Mouse (Mus musculus) neural tube, embryonic 15.5 days (tissue): Measurements from ENCODE around the gene Mycl. TPM values are rescaled to one million over a fixed set of nuclear protein-coding genes. Genes with fewer than 3 reads are reported as not detected.

ENCODE experiments used
- ATAC-seq: fragments of 200-750 bp; cut with Nextera tagmentation; 2 replicates; pipeline ENCODE4 v1.8.0; 2017; ENCODE audit warnings: mild to moderate bottlenecking, moderate TSS enrichment, moderate library complexity; ENCODE audit not compliant: low FRiP score
- H3K27ac ChIP-seq: fragments of 300-500 bp; sonication (generic); replicated peaks from 2 replicates; pipeline ENCODE4 v1.5.1; 2015; ENCODE audit warnings: mild to moderate bottlenecking, inconsistent platforms
- H3K27me3 ChIP-seq: fragments of 300-500 bp; sonication (generic); replicated peaks from 2 replicates; pipeline ENCODE4 v1.6.1; 2015; ENCODE audit warnings: inconsistent platforms
- H3K36me3 ChIP-seq: fragments of 300-500 bp; sonication (generic); 2 replicates; pipeline ENCODE4 v1.6.1; 2015; ENCODE audit warnings: inconsistent platforms
- H3K4me1 ChIP-seq: fragments of 300-500 bp; sonication (generic); 2 replicates; pipeline ENCODE4 v1.6.1; 2015; ENCODE audit warnings: inconsistent platforms
- H3K4me2 ChIP-seq: fragments of 300-500 bp; sonication (generic); 2 replicates; pipeline ENCODE4 v1.6.1; 2015; ENCODE audit warnings: inconsistent platforms, mild to moderate bottlenecking, moderate library complexity
- H3K4me3 ChIP-seq: fragments of 300-500 bp; sonication (generic); replicated peaks from 2 replicates; pipeline ENCODE4 v1.5.1; 2015; ENCODE audit warnings: mild to moderate bottlenecking, inconsistent platforms
- H3K9ac ChIP-seq: fragments of 300-500 bp; sonication (generic); replicated peaks from 2 replicates; pipeline ENCODE4 v1.6.1; 2015; ENCODE audit warnings: mild to moderate bottlenecking, inconsistent platforms
- H3K9me3 ChIP-seq: fragments of 300-500 bp; sonication (generic); replicated peaks from 2 replicates; pipeline ENCODE4 v1.6.1; 2016; ENCODE audit warnings: inconsistent platforms
- WGBS: fragments of 180-500 bp; shearing (Covaris S2); methylation state at CpG from one replicate; pipeline ENCODE4 v1.1.7; 2015; ENCODE audit warnings: mixed read lengths; 5-methylcytosine and 5-hydroxymethylcytosine counted together
- polyA plus RNA-seq: library from polyadenylated mRNA; unstranded; fragments of >200 nt; fragmentation: Nextera tagmentation; extraction: Ambion mirVana; gene quantifications from 2 replicates; pipeline ENCODE4 v1.2.1, GENCODE M21; 2015

Mycl gene
- polyA plus RNA-seq, 1 experiment from 2014 or later, result 52.3 TPM

GRCm38 (mm10) chr4:122961589-122961988, 33.9 kb upstream of the Mycl start:
- Histone ChIP-seq H3K27me3 (no peaks in the 10 kb centered on the region; the same call in 1 of the 2 replicates), H3K9me3 (no peaks in the 10 kb centered on the region), H3K4me2 (peak overlapping the region; percentile 100), H3K9ac (no peak overlapping the region), H3K27ac (no peak overlapping the region), H3K4me3 (peak overlapping the region; percentile 59), H3K36me3 (no peaks in the 10 kb centered on the region), H3K4me1 (peaks cover 40% of the 10 kb centered on the region)
- ATAC-seq, result no peak
- 15% methylated on average over 6 of the region's 6 CpGs for WGBS

- H3K4me2 ChIP-seq, result no peak overlapping the region
- H3K36me3 ChIP-seq, result no peaks in the 10 kb centered on the region
- H3K9ac ChIP-seq, result no peak overlapping the region
- peaks cover 39% of the 10 kb centered on the region for H3K4me1 ChIP-seq
- H3K27ac ChIP-seq, result no peak overlapping the region
- 28% methylated on average over 8 of the region's 8 CpGs for WGBS
- no peak for ATAC-seq
- no peaks in the 10 kb centered on the region; the same call in 1 of the 2 replicates for H3K27me3 ChIP-seq
- no peak overlapping the region for H3K4me3 ChIP-seq
- H3K9me3 ChIP-seq, result no peaks in the 10 kb centered on the region
These were observed 32.7 kb upstream of the Mycl start for GRCm38 (mm10) chr4:122962751-122963150.

DNA sequence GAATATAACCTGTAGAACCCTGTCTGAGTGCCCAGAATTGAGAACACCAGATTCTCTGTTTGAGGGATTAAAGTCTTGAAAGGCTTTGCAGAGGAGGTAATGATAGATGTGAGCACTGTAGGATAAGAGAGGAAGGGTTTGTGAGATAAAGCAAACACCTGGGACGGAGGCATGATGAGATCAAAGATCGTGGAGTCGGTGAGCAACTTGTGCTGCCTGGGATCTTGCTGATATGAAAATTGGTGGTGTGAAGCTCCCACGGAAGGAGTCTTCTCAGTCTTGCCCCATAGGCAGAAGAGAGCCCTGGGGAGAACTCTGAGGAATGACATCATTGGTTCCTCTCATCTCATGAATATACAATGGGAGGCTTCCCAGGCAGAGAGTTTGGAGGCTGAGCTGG, 27.3 kb upstream of the Mycl start:
- H3K9ac ChIP-seq, result no peak overlapping the region
- H3K4me1 ChIP-seq, result no peaks in the 10 kb centered on the region
- no peak overlapping the region for H3K4me3 ChIP-seq
- no peak overlapping the region for H3K4me2 ChIP-seq
- no peaks in the 10 kb centered on the region for H3K36me3 ChIP-seq
- H3K27me3 ChIP-seq, result no peaks in the 10 kb centered on the region; the same call in 1 of the 2 replicates
- no peaks in the 10 kb centered on the region for H3K9me3 ChIP-seq
- H3K27ac ChIP-seq, result no peak overlapping the region
- no peak for ATAC-seq
- WGBS, result 74% methylated on average over 4 of the region's 4 CpGs

GRCm38 (mm10) chr4:122971191-122971590, 24.3 kb upstream of the Mycl start:
- no peaks in the 10 kb centered on the region for H3K27me3 ChIP-seq
- no peaks in the 10 kb centered on the region for H3K9me3 ChIP-seq
- H3K27ac ChIP-seq, result no peak overlapping the region
- H3K4me1 ChIP-seq, result no peaks in the 10 kb centered on the region
- no peak overlapping the region for H3K4me3 ChIP-seq
- ATAC-seq, result no peak
- no peaks in the 10 kb centered on the region for H3K36me3 ChIP-seq
- H3K4me2 ChIP-seq, result no peak overlapping the region
- 84% methylated on average over 4 of the region's 4 CpGs for WGBS
- H3K9ac ChIP-seq, result no peak overlapping the region

DNA sequence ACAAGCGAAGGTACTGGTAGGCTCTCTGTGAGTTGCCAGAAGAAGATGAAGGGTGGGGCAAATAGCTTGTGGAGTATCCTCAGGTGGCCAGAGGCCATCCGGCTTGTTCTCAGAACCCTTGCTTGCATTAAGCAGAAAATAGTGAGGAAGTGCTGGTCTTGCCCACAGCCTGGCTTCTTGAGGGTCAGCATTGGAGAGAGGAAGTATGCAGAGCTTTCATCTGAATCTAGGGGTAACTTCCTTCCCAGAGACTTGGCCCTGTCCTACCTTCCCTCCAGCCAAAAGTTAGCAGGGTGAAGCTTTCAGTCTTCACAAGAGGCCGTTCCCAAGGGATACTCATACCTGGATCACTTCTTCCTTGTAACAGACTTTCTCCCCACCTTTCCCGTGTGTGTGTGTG, 23.8 kb upstream of the Mycl start:
- Histone ChIP-seq H3K4me2 (no peak overlapping the region), H3K9me3 (no peaks in the 10 kb centered on the region), H3K4me1 (no peaks in the 10 kb centered on the region), H3K36me3 (no peaks in the 10 kb centered on the region), H3K4me3 (no peak overlapping the region), H3K27me3 (no peaks in the 10 kb centered on the region), H3K9ac (no peak overlapping the region), H3K27ac (no peak overlapping the region)
- no peak for ATAC-seq
- 92% methylated on average over 4 of the region's 4 CpGs for WGBS

DNA sequence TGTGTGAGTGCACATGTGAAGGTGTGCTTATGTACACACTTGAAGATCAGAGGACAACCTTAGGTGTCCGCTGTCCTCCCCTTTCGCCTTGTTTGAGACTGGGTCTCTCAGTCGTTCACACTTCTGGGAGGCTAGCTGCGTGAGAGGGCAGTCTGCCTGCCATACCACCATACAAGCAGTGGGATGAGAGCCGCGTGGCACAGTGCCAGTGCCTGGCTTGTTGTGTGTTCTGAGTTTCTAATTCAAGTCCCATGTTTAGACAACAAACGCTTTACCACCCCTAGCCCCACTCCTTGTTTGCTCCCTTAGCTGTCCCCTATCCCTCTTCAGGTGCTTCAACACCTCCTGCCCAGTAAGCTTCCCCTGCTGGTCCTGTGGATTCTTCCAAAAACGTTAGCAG, 23.4 kb upstream of the Mycl start:
- no peaks in the 10 kb centered on the region for H3K27me3 ChIP-seq
- H3K9me3 ChIP-seq, result no peaks in the 10 kb centered on the region
- ATAC-seq, result no peak
- H3K4me2 ChIP-seq, result no peak overlapping the region
- no peak overlapping the region for H3K4me3 ChIP-seq
- 74% methylated on average over 8 of the region's 8 CpGs for WGBS
- no peak overlapping the region for H3K9ac ChIP-seq
- no peaks in the 10 kb centered on the region for H3K36me3 ChIP-seq
- H3K4me1 ChIP-seq, result no peaks in the 10 kb centered on the region
- no peak overlapping the region for H3K27ac ChIP-seq

DNA sequence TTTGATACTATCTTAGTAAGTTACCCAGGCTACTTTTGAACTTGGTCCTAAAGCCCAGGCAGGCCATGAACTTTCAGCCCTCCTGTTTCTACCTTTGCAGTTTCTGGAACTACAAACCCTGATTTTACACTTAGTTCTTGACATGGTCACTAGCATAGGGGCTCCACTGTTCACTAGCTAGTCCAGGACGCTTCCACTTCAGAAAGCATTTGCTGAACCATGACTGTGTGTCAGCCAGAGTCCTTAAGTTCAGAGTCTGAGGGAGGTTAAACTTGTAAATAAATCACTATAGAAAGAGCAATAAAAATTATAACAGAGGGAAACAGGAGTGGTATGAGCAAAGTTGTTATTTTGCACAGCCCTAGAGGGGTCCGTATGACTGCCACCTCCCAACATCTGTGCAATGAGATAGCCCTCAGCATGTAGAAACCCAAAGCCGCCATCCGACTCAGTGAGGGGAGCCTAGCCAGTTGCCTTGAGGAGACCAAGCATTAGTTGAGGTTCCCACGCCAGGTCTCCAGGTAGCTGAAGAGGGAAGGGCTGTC, 20.4 kb upstream of the Mycl start:
- Histone ChIP-seq H3K4me1 (no peaks in the 10 kb centered on the region), H3K4me2 (no peak overlapping the region), H3K9me3 (no peaks in the 10 kb centered on the region), H3K9ac (no peak overlapping the region), H3K27me3 (no peaks in the 10 kb centered on the region), H3K4me3 (no peak overlapping the region), H3K27ac (no peak overlapping the region), H3K36me3 (no peaks in the 10 kb centered on the region)
- 89% methylated on average over 5 of the region's 5 CpGs for WGBS
- no peak for ATAC-seq

DNA sequence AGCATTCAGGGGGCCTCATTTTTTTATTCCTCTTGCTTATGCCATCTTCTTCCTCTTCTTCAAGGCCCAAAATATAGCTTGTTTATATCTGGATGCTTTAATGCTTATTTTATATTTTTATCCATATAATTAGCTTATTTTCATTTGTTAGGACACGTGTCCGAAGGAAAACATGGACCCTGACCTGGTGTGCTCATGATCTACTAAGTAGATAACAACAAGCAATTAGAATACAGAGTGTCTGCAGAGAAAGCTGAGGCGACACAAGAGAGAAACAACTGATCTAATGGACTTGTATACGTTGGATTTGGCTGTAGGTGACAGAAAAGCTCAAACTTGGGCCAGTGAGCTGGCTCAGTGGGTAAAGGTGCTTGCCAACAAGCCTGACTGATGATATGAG, 18.6 kb upstream of the Mycl start:
- Histone ChIP-seq H3K9me3 (no peaks in the 10 kb centered on the region), H3K27ac (no peak overlapping the region), H3K4me3 (no peak overlapping the region), H3K4me1 (no peaks in the 10 kb centered on the region), H3K9ac (no peak overlapping the region), H3K27me3 (peaks cover 5% of the 10 kb centered on the region), H3K4me2 (no peak overlapping the region), H3K36me3 (no peaks in the 10 kb centered on the region)
- 85% methylated on average over 4 of the region's 4 CpGs for WGBS
- ATAC-seq, result no peak

GRCm38 (mm10) chr4:122978850-122979249, 16.6 kb upstream of the Mycl start:
- WGBS, result 87% methylated on average over 2 of the region's 2 CpGs
- Histone ChIP-seq H3K27me3 (peaks cover 17% of the 10 kb centered on the region), H3K4me2 (no peak overlapping the region), H3K4me1 (peaks cover 9% of the 10 kb centered on the region), H3K9me3 (no peaks in the 10 kb centered on the region), H3K9ac (no peak overlapping the region), H3K36me3 (no peaks in the 10 kb centered on the region), H3K27ac (no peak overlapping the region), H3K4me3 (no peak overlapping the region)
- no peak for ATAC-seq

DNA sequence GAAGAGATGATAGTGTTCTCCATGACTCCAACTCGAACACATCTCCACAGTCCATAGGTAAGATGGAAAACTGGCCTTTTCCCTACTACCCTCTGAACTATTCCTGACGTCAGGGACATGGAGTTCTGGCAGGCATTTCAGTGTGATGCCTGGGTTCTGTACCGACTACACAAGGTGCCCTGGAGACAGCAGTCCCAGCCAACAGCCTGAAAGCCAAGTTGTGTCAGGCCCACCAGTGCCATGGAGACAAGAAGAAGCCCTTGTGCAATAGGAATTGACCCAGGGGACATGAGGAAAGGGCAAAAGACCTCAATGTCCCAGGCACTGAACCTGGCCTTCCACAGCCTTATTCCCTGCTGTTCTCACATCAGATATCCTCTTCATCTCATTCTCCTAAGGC, 15.6 kb upstream of the Mycl start:
- Histone ChIP-seq H3K36me3 (no peaks in the 10 kb centered on the region), H3K4me1 (peaks cover 9% of the 10 kb centered on the region), H3K27me3 (peaks cover 20% of the 10 kb centered on the region), H3K9ac (no peak overlapping the region), H3K4me2 (no peak overlapping the region), H3K27ac (no peak overlapping the region), H3K4me3 (no peak overlapping the region), H3K9me3 (no peaks in the 10 kb centered on the region)
- no peak for ATAC-seq
- 81% methylated on average over 3 of the region's 3 CpGs for WGBS

- Histone ChIP-seq H3K27me3 (peaks cover 20% of the 10 kb centered on the region), H3K27ac (no peak overlapping the region), H3K4me2 (no peak overlapping the region), H3K4me3 (no peak overlapping the region), H3K36me3 (no peaks in the 10 kb centered on the region), H3K4me1 (peaks cover 9% of the 10 kb centered on the region), H3K9ac (no peak overlapping the region), H3K9me3 (no peaks in the 10 kb centered on the region)
- 89% methylated on average over 2 of the region's 2 CpGs for WGBS
- ATAC-seq, result no peak
These were observed 14.8 kb upstream of the Mycl start for GRCm38 (mm10) chr4:122980684-122981083.

DNA sequence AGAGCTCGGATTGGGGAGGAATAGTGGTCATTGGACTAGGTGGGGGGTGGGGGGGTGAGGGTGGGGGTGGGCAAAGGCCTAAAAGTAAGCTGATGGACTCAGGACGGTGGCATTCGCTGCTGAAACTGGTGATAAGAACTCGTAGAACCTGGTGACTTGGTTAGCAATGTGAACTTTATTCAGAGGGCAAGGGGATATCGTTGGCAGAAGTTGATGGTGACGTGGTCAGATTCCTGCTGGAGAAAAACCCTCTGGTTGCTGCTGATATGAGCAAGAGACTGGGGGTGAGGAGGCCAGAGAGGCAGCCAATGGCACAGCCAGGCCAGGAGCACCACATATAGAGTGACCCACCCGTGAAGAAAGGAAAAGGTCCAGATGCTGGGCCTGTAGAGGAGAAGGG, 14.2 kb upstream of the Mycl start:
- Histone ChIP-seq H3K27ac (no peak overlapping the region), H3K9ac (no peak overlapping the region), H3K4me1 (peaks cover 9% of the 10 kb centered on the region), H3K27me3 (peaks cover 20% of the 10 kb centered on the region), H3K4me2 (no peak overlapping the region), H3K9me3 (no peaks in the 10 kb centered on the region), H3K4me3 (no peak overlapping the region), H3K36me3 (no peaks in the 10 kb centered on the region)
- no peak for ATAC-seq
- WGBS, result 92% methylated on average over 7 of the region's 7 CpGs

DNA sequence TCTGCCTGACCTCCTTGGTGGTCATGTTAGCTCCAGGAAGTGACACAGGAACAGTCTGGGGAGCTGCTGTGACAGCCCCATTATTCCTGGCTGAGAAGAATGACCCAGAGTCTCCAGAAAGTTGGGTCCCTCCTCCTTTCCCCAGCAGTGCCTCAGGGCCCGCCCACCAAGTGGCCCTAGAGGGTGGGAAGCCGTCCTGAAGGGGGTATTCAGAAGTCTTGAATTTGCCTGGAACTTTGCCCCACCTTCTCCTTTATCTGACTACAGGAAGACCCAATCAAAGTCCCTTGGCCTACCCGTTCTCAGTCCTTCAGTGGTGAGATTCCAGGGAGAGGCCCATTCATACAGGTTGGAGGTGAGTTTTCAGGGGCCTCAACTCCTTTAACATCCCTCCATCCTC, 13.5 kb upstream of the Mycl start:
- no peak overlapping the region for H3K9ac ChIP-seq
- ATAC-seq, result no peak
- H3K36me3 ChIP-seq, result no peaks in the 10 kb centered on the region
- no peak overlapping the region for H3K4me3 ChIP-seq
- peaks cover 9% of the 10 kb centered on the region for H3K4me1 ChIP-seq
- H3K27me3 ChIP-seq, result peaks cover 20% of the 10 kb centered on the region
- H3K9me3 ChIP-seq, result no peaks in the 10 kb centered on the region
- no peak overlapping the region for H3K27ac ChIP-seq
- H3K4me2 ChIP-seq, result no peak overlapping the region
- 49% methylated on average over 3 of the region's 3 CpGs for WGBS
